In the genomic region with DNA sequence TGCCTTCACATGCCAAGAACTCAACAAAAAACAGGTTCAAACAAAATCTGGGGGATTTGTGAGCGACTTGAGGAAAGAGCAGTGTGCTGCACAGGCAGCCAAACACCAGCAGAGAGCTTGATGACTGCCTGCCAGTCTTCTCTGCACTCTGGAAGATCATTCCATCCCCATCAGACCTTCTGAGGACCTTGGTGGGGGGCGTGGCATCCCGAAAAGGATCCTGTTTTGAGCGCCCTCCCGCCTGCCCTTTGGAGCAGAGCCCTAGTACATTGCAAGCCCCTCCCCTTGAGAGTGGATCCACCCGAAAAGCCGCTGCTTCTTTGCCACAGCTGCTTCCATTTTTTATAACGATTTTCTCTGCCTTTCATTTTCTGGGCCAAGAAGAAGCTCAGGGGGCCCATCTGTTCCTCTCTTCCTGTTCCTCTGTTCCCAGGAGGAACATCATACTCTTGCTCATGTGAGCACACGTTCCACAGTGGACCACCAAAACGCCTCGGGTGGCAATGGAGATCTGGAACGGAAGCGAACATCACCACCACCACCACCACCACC, we compare ENCODE assay signal across 15 mouse cellular contexts. TPM values are rescaled to one million over a fixed set of nuclear protein-coding genes. Genes with fewer than 3 reads are reported as not detected.
DNase-seq lines count a peak whose midpoint lies in the region; ATAC-seq and TF ChIP-seq lines count a peak whose summit lies in the region.
"Had no signal": no experiment of that assay in that cellular context is flagged by ENCODE, and none has a peak within 500 bp of the region (broad histone marks: within the 10 kb centered on the region; RNA-seq: fewer than 3 reads in every experiment).

No protein-coding gene starts in this region.

- H3K9ac ChIP-seq in forebrain, embryonic 15.5 days (replicated peaks): no peak overlapping the region
- no peak overlapping the region for H3K9ac ChIP-seq in hindbrain, postnatal 0 days (replicated peaks; ENCODE audit: low read length)
- H3K9ac ChIP-seq: lung, embryonic 15.5 days had no signal

- H3K9me3 ChIP-seq in forebrain, embryonic 10.5 days: peaks cover 4% of the 10 kb centered on the region; the same call in 1 of the 2 replicates
- H3K9me3 ChIP-seq in forebrain, embryonic 15.5 days: no peaks in the 10 kb centered on the region
- H3K9me3 ChIP-seq in hindbrain, postnatal 0 days (ENCODE audit: low read length): no peaks in the 10 kb centered on the region
- H3K9me3 ChIP-seq: lung, embryonic 15.5 days had no signal

- 74% methylated on average over 13 of the region's 13 CpGs for WGBS in forebrain, embryonic 10.5 days
- WGBS in forebrain, embryonic 15.5 days: 58% methylated on average over 13 of the region's 13 CpGs
- 36% methylated on average over 13 of the region's 13 CpGs for WGBS in hindbrain, postnatal 0 days

- no peak for TF ChIP-seq POLR2A in brain, embryonic 14.5 days (IDR thresholded peaks at IDR 0.05; ENCODE audit: borderline replicate concordance, extremely low read depth, insufficient read depth, insufficient read length, poor library complexity, severe bottlenecking)

- no peak for TF ChIP-seq CTCF in layer of hippocampus, adult 2 months (conservative IDR thresholded peaks at IDR 0.05)
- no peak for TF ChIP-seq CTCF in brain, embryonic 14.5 days (IDR thresholded peaks at IDR 0.05; ENCODE audit: borderline replicate concordance, extremely low read depth, insufficient read depth, insufficient read length)
- no peak for TF ChIP-seq CTCF in hindbrain, postnatal 0 days (IDR thresholded peaks at IDR 0.05; ENCODE audit: low read depth)

- ATAC-seq in forebrain, embryonic 15.5 days (replicated peaks): no peak
- peak; percentile 61; the same call in 1 of the 2 replicates for ATAC-seq in hindbrain, postnatal 0 days
- no peak for ATAC-seq in monocyte, adult 5-6 weeks (replicated peaks; ENCODE audit: insufficient number of reproducible peaks, low FRiP score, low TSS enrichment, poor library complexity, severe bottlenecking)
- ATAC-seq: intestine, embryonic 16.5 days had no signal

- no peak overlapping the region for H3K4me3 ChIP-seq in forebrain, embryonic 10.5 days
- no peak overlapping the region for H3K4me3 ChIP-seq in forebrain, embryonic 15.5 days
- peak overlapping the region; percentile 33 for H3K4me3 ChIP-seq in layer of hippocampus, adult 2 months
- no peak overlapping the region for H3K4me3 ChIP-seq in hindbrain, postnatal 0 days (ENCODE audit: low read length)
- H3K4me3 ChIP-seq: erythroblast, embryonic 14.5 days; lung, embryonic 15.5 days; megakaryocyte, embryonic 14.5 days had no signal

- no peak for DNase-seq in forebrain, embryonic 10.5 days (ENCODE audit: extremely low spot score, low spot score)
- DNase-seq in layer of hippocampus, adult 2 months (ENCODE audit: low spot score in 2 of 2): peak in 1 of 2 experiments; percentile 33
- no peak for DNase-seq in layer of hippocampus, adult 9-11 months
- peak; percentile 56 for DNase-seq in brain, embryonic 14.5 days (ENCODE audit: low read depth)
- peak; percentile 62 for DNase-seq in hindbrain, postnatal 0 days (ENCODE audit: low spot score)
- DNase-seq in kidney, adult 11 months: no peak
- DNase-seq: cerebellum, postnatal 36 days; kidney, postnatal 36 days had no signal

- H3K27me3 ChIP-seq in forebrain, embryonic 10.5 days (ENCODE audit: poor library complexity, severe bottlenecking): 0 out of 2 replicates have a peak, but pooled peaks cover 7% of the 10 kb centered on the region
- H3K27me3 ChIP-seq in forebrain, embryonic 15.5 days: no peaks in the 10 kb centered on the region
- H3K27me3 ChIP-seq in hindbrain, postnatal 0 days (ENCODE audit: insufficient read depth, low read length): no peaks in the 10 kb centered on the region
- H3K27me3 ChIP-seq: lung, embryonic 15.5 days; megakaryocyte, embryonic 14.5 days had no signal

- peaks cover 39% of the 10 kb centered on the region for H3K4me1 ChIP-seq in forebrain, embryonic 10.5 days
- H3K4me1 ChIP-seq in forebrain, embryonic 15.5 days: peaks cover 26% of the 10 kb centered on the region
- peaks cover 11% of the 10 kb centered on the region for H3K4me1 ChIP-seq in hindbrain, postnatal 0 days (ENCODE audit: insufficient read depth, low read length)
- H3K4me1 ChIP-seq: lung, embryonic 15.5 days; megakaryocyte, embryonic 14.5 days had no signal

- no peaks in the 10 kb centered on the region for H3K36me3 ChIP-seq in forebrain, embryonic 10.5 days (replicated peaks)
- no peaks in the 10 kb centered on the region for H3K36me3 ChIP-seq in forebrain, embryonic 15.5 days
- no peaks in the 10 kb centered on the region for H3K36me3 ChIP-seq in hindbrain, postnatal 0 days (ENCODE audit: insufficient read depth, low read length)
- H3K36me3 ChIP-seq: lung, embryonic 15.5 days had no signal

- H3K4me2 ChIP-seq in forebrain, embryonic 15.5 days (replicated peaks): no peak overlapping the region
- peak overlapping the region; percentile 27 for H3K4me2 ChIP-seq in hindbrain, postnatal 0 days (ENCODE audit: low read depth, low read length)
- H3K4me2 ChIP-seq: lung, embryonic 15.5 days had no signal

- peak overlapping the region; percentile 58; the same call in 1 of the 2 replicates for H3K27ac ChIP-seq in forebrain, embryonic 10.5 days
- no peak overlapping the region for H3K27ac ChIP-seq in forebrain, embryonic 15.5 days (replicated peaks)
- peak overlapping the region; percentile 78 for H3K27ac ChIP-seq in layer of hippocampus, adult 2 months
- H3K27ac ChIP-seq in hindbrain, postnatal 0 days: 0 out of 2 replicates have a peak overlapping the region, but pooled peaks have one; percentile 45
- H3K27ac ChIP-seq: lung, embryonic 15.5 days; stomach, postnatal 0 days had no signal

RNA-seq across cellular contexts. Expression of gene Sox9, which starts 16.9 kb away (rescaled TPM):
- polyA plus RNA-seq in forebrain, embryonic 10.5 days (2016; fragmentation: Nextera tagmentation; extraction: Ambion mirVana): 98.1 and 108 TPM in 2 replicates
- 66.6 and 70.4 TPM in 2 replicates for polyA plus RNA-seq in forebrain, embryonic 15.5 days (2015; fragmentation: Nextera tagmentation; extraction: Ambion mirVana)
- 10 to 100 TPM; 27.7 to 31.5 TPM for total RNA-seq in layer of hippocampus, adult 2 months (2021)
- polyA plus RNA-seq in brain, embryonic 14.5 days (2012; rRNA removed): 24.1 and 33.2 TPM in 2 replicates
- 11.7 and 16.7 TPM in 2 replicates for total RNA-seq in hindbrain, postnatal 0 days (2014; rRNA removed)
- polyA plus RNA-seq in hindbrain, postnatal 0 days (2015; fragmentation: Nextera tagmentation; extraction: Ambion mirVana): 45.5 and 47.9 TPM in 2 replicates
- total RNA-seq in monocyte, adult 5-6 weeks (2017): not detected in 3 replicates
- polyA plus RNA-seq: erythroblast, embryonic 14.5 days had no signal

Comparison
In these comparisons a context has a peak if more than half of its experiments do, and no peak if none do; other contexts are left out.
1. DNase-seq: peak in brain, embryonic 14.5 days (single experiment) and hindbrain, postnatal 0 days (single experiment); none in forebrain, embryonic 10.5 days (single experiment), layer of hippocampus, adult 9-11 months (single experiment) and kidney, adult 11 months (single experiment).